Mouse (Mus musculus) G1E (cell line): ENCODE measurements around the gene Mrpl51.

Source experiments
- CTCF ChIP-seq: IDR thresholded peaks from 2 replicates; pipeline ENCODE4 v1.5.1; 2012; ENCODE audit warnings: low read depth, low read length, inconsistent platforms, mixed read lengths
- GATA1 ChIP-seq: IDR thresholded peaks from 2 replicates; pipeline ENCODE4 v1.6.1; 2012; ENCODE audit warnings: borderline replicate concordance, low read length, inconsistent platforms, mixed read lengths
- GATA2 ChIP-seq: IDR thresholded peaks from 2 replicates; pipeline ENCODE4 v1.6.1; 2012; ENCODE audit warnings: low read depth, low read length, inconsistent platforms, borderline replicate concordance
- POLR2AphosphoS5 ChIP-seq: IDR thresholded peaks from 2 replicates; pipeline ENCODE4 v1.6.1; 2012; ENCODE audit warnings: low read depth, low read length, inconsistent platforms; ENCODE audit not compliant: insufficient replicate concordance
- TAL1 ChIP-seq: conservative IDR thresholded peaks from 2 replicates; pipeline ENCODE4 v1.6.1; 2012; ENCODE audit warnings: low read depth, low read length, inconsistent platforms, mixed read lengths

DNA sequence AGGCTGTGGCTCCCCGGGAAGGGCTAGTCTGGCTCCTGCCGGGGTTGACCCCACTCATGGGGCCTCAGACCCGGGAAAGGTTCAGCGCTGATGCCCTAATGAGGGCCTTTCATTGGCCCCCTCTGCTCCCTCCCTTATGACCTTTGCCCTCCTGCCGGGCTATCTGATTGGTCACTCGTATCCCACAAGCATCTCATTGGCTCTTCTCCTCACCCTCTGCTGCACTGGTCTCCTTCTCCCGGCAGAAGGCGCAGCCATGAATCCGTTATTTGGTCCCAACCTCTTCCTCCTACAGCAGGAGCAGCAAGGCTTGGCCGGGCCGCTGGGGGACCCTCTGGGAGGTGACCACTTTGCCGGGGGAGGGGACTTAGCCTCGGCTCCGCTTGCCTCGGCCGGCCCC lies 46.6 kb upstream of the Mrpl51 start, which contains the start of gene Iffo1:
- TF ChIP-seq CTCF (no peak), POLR2AphosphoS5 (no peak), TAL1 (no peak), GATA1 (no peak), GATA2 (no peak)
